In genomic region chr5:120438991-120439710, GRCm38 (mm10) we compare ENCODE assay signal across 12 mouse cellular contexts. TPM values are rescaled to one million over a fixed set of nuclear protein-coding genes. Genes with fewer than 3 reads are reported as not detected.
A peak's percentile ranks its signal among the peaks of the same experiment; 100 is the strongest.
DNase-seq lines count a peak whose midpoint lies in the region; ATAC-seq lines count a peak whose summit lies in the region.
"Had no signal": no experiment of that assay in that cellular context is flagged by ENCODE, and none has a peak within 500 bp of the region (broad histone marks: within the 10 kb centered on the region; RNA-seq: fewer than 3 reads in every experiment).

No protein-coding gene starts in this region.

- DNase-seq in cerebellum, adult 11-12 months = peak; percentile 35
- DNase-seq in cerebellum, adult 11 months = no peak
- peak; percentile 30 for DNase-seq in retina, embryonic 14.5 days (ENCODE audit: low spot score)
- DNase-seq in retina, postnatal 1 day = no peak
- DNase-seq in limb, embryonic 11.5 days (ENCODE audit: low spot score) = peak; percentile 45
- no peak for DNase-seq in liver
- DNase-seq: layer of hippocampus, postnatal 36 days; lung, adult 18-20 months had no signal

- H3K9ac ChIP-seq in limb, embryonic 11.5 days (ENCODE audit: low read length) = no peak overlapping the region
- peak overlapping the region; percentile 47 for H3K9ac ChIP-seq in neural tube, embryonic 15.5 days (replicated peaks)

- H3K27me3 ChIP-seq in limb, embryonic 11.5 days (ENCODE audit: control insufficient read depth, insufficient read depth, low read length) = peaks cover 70% of the 10 kb centered on the region
- H3K27me3 ChIP-seq in neural tube, embryonic 15.5 days (replicated peaks) = peaks cover 47% of the 10 kb centered on the region

- H3K27ac ChIP-seq in limb, embryonic 11.5 days (replicated peaks; ENCODE audit: low read depth, low read length) = no peak overlapping the region
- H3K27ac ChIP-seq in neural tube, embryonic 15.5 days (replicated peaks) = peak overlapping the region; percentile 79

- 2% methylated on average over 27 of the region's 27 CpGs for WGBS in limb, embryonic 11.5 days
- 2% methylated on average over 27 of the region's 27 CpGs for WGBS in neural tube, embryonic 15.5 days

- H3K4me1 ChIP-seq in limb, embryonic 11.5 days (ENCODE audit: control insufficient read depth, insufficient read depth, low read length) = peaks cover 14% of the 10 kb centered on the region
- peaks cover 26% of the 10 kb centered on the region for H3K4me1 ChIP-seq in neural tube, embryonic 15.5 days

- no peak overlapping the region for H3K4me3 ChIP-seq in limb, embryonic 11.5 days (ENCODE audit: low read depth, low read length)
- peak overlapping the region; percentile 54 for H3K4me3 ChIP-seq in neural tube, embryonic 15.5 days (replicated peaks)
- H3K4me3 ChIP-seq: erythroblast, embryonic 14.5 days had no signal

- no peak overlapping the region for H3K4me2 ChIP-seq in limb, embryonic 11.5 days (ENCODE audit: low read depth, severe bottlenecking)
- peak overlapping the region; percentile 55 for H3K4me2 ChIP-seq in neural tube, embryonic 15.5 days

- H3K9me3 ChIP-seq in limb, embryonic 11.5 days (ENCODE audit: control insufficient read depth, low read length) = no peaks in the 10 kb centered on the region
- H3K9me3 ChIP-seq in neural tube, embryonic 15.5 days (replicated peaks) = no peaks in the 10 kb centered on the region

- no peaks in the 10 kb centered on the region for H3K36me3 ChIP-seq in limb, embryonic 11.5 days (ENCODE audit: control insufficient read depth, insufficient read depth, low read length)
- no peaks in the 10 kb centered on the region for H3K36me3 ChIP-seq in neural tube, embryonic 15.5 days

- no peak for ATAC-seq in limb, embryonic 11.5 days (ENCODE audit: insufficient number of reproducible peaks, low FRiP score, low TSS enrichment, low read depth)
- no peak for ATAC-seq in neural tube, embryonic 15.5 days (ENCODE audit: low FRiP score)
- no peak for ATAC-seq in frontal cortex, adult (ENCODE audit: low TSS enrichment)
- ATAC-seq: Patski had no signal

RNA-seq across cellular contexts. Expression of gene Lhx5, which starts 7.7 kb away (rescaled TPM):
- polyA plus RNA-seq in limb, embryonic 11.5 days (2014; fragmentation: Nextera tagmentation; extraction: Ambion mirVana) = not detected in 2 replicates
- 18.7 and 22.4 TPM in 2 replicates for polyA plus RNA-seq in neural tube, embryonic 15.5 days (2015; fragmentation: Nextera tagmentation; extraction: Ambion mirVana)
- polyA plus RNA-seq: erythroblast, embryonic 14.5 days had no signal

RNA-seq across cellular contexts. Expression of gene Sdsl, which starts 33.5 kb away (rescaled TPM):
- 4.0 and 4.2 TPM in 2 replicates for polyA plus RNA-seq in limb, embryonic 11.5 days (2014; fragmentation: Nextera tagmentation; extraction: Ambion mirVana)
- polyA plus RNA-seq in neural tube, embryonic 15.5 days (2015; fragmentation: Nextera tagmentation; extraction: Ambion mirVana) = 7.9 TPM in 2 replicates
- polyA plus RNA-seq: erythroblast, embryonic 14.5 days had no signal

RNA-seq across cellular contexts. Expression of gene Sds, which starts 37.2 kb away (rescaled TPM):
- not detected in 2 replicates for polyA plus RNA-seq in limb, embryonic 11.5 days (2014; fragmentation: Nextera tagmentation; extraction: Ambion mirVana)
- not detected in 2 replicates for polyA plus RNA-seq in neural tube, embryonic 15.5 days (2015; fragmentation: Nextera tagmentation; extraction: Ambion mirVana)
- polyA plus RNA-seq: erythroblast, embryonic 14.5 days had no signal

Comparison
In these comparisons a context has a peak if more than half of its experiments do, and no peak if none do; other contexts are left out.
1. DNase-seq: peak in cerebellum, adult 11-12 months (single experiment), retina, embryonic 14.5 days (single experiment) and limb, embryonic 11.5 days (single experiment); none in cerebellum, adult 11 months (single experiment), retina, postnatal 1 day (single experiment) and liver (single experiment).
2. RNA of gene Lhx5, which starts 7.7 kb away (polyA plus RNA-seq): 18.7 to 22.4 TPM in neural tube, embryonic 15.5 days; not detected in limb, embryonic 11.5 days; every median in the first group is over 10 times any median in the second.